Mouse (Mus musculus) small intestine, adult 2 months (tissue): ENCODE measurements around the gene Usp40. TPM values are rescaled to one million over a fixed set of nuclear protein-coding genes. Genes with fewer than 3 reads are reported as not detected.

Source experiments
- H3K27ac ChIP-seq: fragments of 200-500 bp; 2 replicates; pipeline ENCODE4 v1.5.1; 2012; ENCODE audit warnings: low read depth, low read length, control low read depth, inconsistent platforms; ENCODE audit not compliant: insufficient read depth
- H3K27me3 ChIP-seq: fragments of 200-500 bp; 2 replicates; pipeline ENCODE4 v1.6.1; 2012; ENCODE audit warnings: mild to moderate bottlenecking, moderate library complexity, low read length, inconsistent platforms; ENCODE audit not compliant: control insufficient read depth, insufficient read depth
- H3K36me3 ChIP-seq: fragments of 200-500 bp; 2 replicates; pipeline ENCODE4 v1.6.1; 2012; ENCODE audit warnings: mild to moderate bottlenecking, low read length, control low read depth, inconsistent platforms; ENCODE audit not compliant: control insufficient read depth, insufficient read depth
- H3K4me1 ChIP-seq: fragments of 200-500 bp; 2 replicates; pipeline ENCODE4 v1.6.1; 2012; ENCODE audit warnings: low read length, inconsistent platforms, mixed read lengths; ENCODE audit not compliant: control insufficient read depth, insufficient read depth, insufficient read length
- H3K4me3 ChIP-seq: fragments of 200-500 bp; 2 replicates; pipeline ENCODE4 v1.5.1; 2012; ENCODE audit warnings: low read depth, mild to moderate bottlenecking, control low read depth, inconsistent platforms, low read length, moderate library complexity
- CTCF ChIP-seq: fragments of 200-500 bp; IDR thresholded peaks from 2 replicates; pipeline ENCODE4 v1.5.1; 2012; ENCODE audit warnings: low read depth, mild to moderate bottlenecking, control low read depth, inconsistent platforms, low read length, moderate library complexity, mixed read lengths; ENCODE audit not compliant: insufficient replicate concordance, insufficient read length; ENCODE audit errors: extremely low read depth
- POLR2A ChIP-seq: fragments of 200-500 bp; IDR thresholded peaks from 2 replicates; pipeline ENCODE4 v1.6.1; 2012; ENCODE audit warnings: low read depth, mild to moderate bottlenecking, control low read depth, inconsistent platforms, low read length, moderate library complexity
- WGBS: fragments of 180-500 bp; shearing (Covaris S2); methylation state at CpG from one replicate; pipeline ENCODE4 v1.1.7; 2018; 5-methylcytosine and 5-hydroxymethylcytosine counted together
- polyA plus RNA-seq: library from polyadenylated mRNA; depleted of rRNA; stranded (reverse); fragments of >200 nt; gene quantifications from 2 replicates; pipeline ENCODE4 v1.2.3, GENCODE M21; 2012

Gene Usp40
- polyA plus RNA-seq, 1 experiment, result 7.2 TPM

DNA sequence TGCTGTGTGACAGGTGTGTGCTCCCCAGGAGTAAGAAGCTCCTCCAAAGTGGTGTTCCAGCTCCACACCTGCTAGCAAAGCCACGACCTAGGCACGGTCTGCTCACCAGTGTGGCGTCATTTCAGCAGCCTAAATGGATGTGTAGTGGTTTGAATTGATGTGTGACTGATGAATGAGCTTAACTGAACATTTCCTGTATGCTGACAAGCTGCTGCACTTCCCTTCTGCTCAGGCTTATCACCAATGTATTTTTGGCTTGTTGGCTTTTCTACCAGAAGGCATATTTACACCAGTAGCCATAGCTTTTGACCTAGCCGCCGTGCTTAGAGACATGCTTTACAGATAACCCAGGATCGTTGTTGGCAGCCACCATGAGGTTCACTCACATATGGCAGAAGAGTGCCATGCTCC is 60.7 kb downstream of the Usp40 start:
- TF ChIP-seq CTCF, result no peak
- TF ChIP-seq POLR2A, result no peak
- Histone ChIP-seq H3K27ac (no peak overlapping the region), H3K27me3 (no peaks in the 10 kb centered on the region), H3K4me3 (no peak overlapping the region), H3K36me3 (peaks cover 75% of the 10 kb centered on the region), H3K4me1 (no peaks in the 10 kb centered on the region)
- WGBS, result 80% methylated on average over 6 of the region's 6 CpGs

- no peaks in the 10 kb centered on the region for H3K4me1 ChIP-seq
- peaks cover 92% of the 10 kb centered on the region for H3K36me3 ChIP-seq
- 85% methylated on average over 1 of the region's 1 CpGs for WGBS
- H3K4me3 ChIP-seq, result no peak overlapping the region
- no peak overlapping the region for H3K27ac ChIP-seq
- H3K27me3 ChIP-seq, result no peaks in the 10 kb centered on the region
- TF ChIP-seq POLR2A (no peak), CTCF (no peak)
These were observed 66.6 kb downstream of the Usp40 start for GRCm38 (mm10) chr1:87941765-87942164.

GRCm38 (mm10) chr1:87936516-87936915 is 71.8 kb downstream of the Usp40 start:
- H3K36me3 ChIP-seq, result peaks cover 93% of the 10 kb centered on the region
- 47% methylated on average over 2 of the region's 2 CpGs for WGBS
- H3K4me1 ChIP-seq, result no peaks in the 10 kb centered on the region
- H3K27ac ChIP-seq, result no peak overlapping the region
- no peak for TF ChIP-seq POLR2A
- no peak for TF ChIP-seq CTCF
- no peaks in the 10 kb centered on the region for H3K27me3 ChIP-seq
- no peak overlapping the region for H3K4me3 ChIP-seq

- Histone ChIP-seq H3K36me3 (peaks cover 91% of the 10 kb centered on the region), H3K4me3 (no peak overlapping the region), H3K27me3 (no peaks in the 10 kb centered on the region), H3K4me1 (no peaks in the 10 kb centered on the region), H3K27ac (no peak overlapping the region)
- no peak for TF ChIP-seq CTCF
- TF ChIP-seq POLR2A, result no peak
- 88% methylated on average over 7 of the region's 7 CpGs for WGBS
These were observed 72.3 kb downstream of the Usp40 start for GRCm38 (mm10) chr1:87936075-87936474.

GRCm38 (mm10) chr1:87935546-87935945 is 72.8 kb downstream of the Usp40 start:
- Histone ChIP-seq H3K4me1 (no peaks in the 10 kb centered on the region), H3K27ac (no peak overlapping the region), H3K4me3 (no peak overlapping the region), H3K27me3 (no peaks in the 10 kb centered on the region), H3K36me3 (peaks cover 89% of the 10 kb centered on the region)
- TF ChIP-seq POLR2A, result no peak
- no peak for TF ChIP-seq CTCF
- 87% methylated on average over 2 of the region's 2 CpGs for WGBS

DNA sequence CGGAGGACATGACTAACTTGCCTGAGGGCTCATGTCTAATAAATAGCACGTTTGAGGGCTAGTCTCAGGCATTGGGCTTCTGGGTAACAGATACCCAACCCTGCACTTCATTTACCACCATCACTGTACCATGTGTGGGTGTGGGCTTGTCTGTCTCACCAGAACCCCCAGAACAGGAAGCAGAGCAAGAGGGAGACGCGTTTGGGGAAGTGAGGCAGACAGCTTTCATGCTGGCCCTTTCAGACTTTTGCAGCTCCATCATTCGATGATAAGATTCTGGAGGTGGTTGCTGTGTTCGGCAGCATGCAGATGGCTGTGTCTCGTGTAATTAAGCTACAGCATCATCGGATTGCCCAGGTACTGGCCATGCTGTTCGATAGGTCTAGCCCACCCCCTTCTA is 73.3 kb downstream of the Usp40 start:
- Histone ChIP-seq H3K4me3 (no peak overlapping the region), H3K36me3 (peaks cover 89% of the 10 kb centered on the region), H3K27ac (no peak overlapping the region), H3K27me3 (no peaks in the 10 kb centered on the region), H3K4me1 (no peaks in the 10 kb centered on the region)
- 82% methylated on average over 9 of the region's 9 CpGs for WGBS
- TF ChIP-seq CTCF (no peak), POLR2A (no peak)

DNA sequence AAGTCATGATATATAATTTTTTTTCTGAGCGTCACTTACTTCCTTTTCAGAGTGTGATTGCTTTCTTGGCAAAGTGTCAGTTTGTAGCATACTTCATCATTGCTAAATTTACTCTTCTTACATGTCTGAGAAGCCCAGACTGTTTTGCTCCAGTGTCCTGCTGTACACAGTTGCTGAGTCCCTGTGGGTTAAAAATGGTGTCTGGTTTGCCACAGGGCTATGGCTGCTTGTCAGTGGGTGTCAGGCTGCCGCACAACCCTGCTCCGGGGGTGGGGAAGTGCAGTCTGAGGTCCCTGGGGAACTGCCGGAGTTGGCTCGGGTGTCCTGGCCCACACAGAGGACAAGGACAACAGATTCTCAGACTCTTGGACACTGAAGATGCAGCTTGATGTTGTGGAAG is 75.3 kb downstream of the Usp40 start:
- Histone ChIP-seq H3K36me3 (peaks cover 86% of the 10 kb centered on the region), H3K27me3 (no peaks in the 10 kb centered on the region), H3K4me3 (no peak overlapping the region), H3K4me1 (no peaks in the 10 kb centered on the region), H3K27ac (no peak overlapping the region)
- TF ChIP-seq CTCF (no peak), POLR2A (no peak)
- 73% methylated on average over 5 of the region's 5 CpGs for WGBS

GRCm38 (mm10) chr1:87929730-87930129 is 78.6 kb downstream of the Usp40 start:
- Histone ChIP-seq H3K27me3 (no peaks in the 10 kb centered on the region), H3K4me3 (no peak overlapping the region), H3K27ac (no peak overlapping the region), H3K36me3 (peaks cover 87% of the 10 kb centered on the region), H3K4me1 (no peaks in the 10 kb centered on the region)
- 60% methylated on average over 5 of the region's 5 CpGs for WGBS
- TF ChIP-seq POLR2A (no peak), CTCF (no peak)
